Mouse (Mus musculus): ENCODE data around the gene Olfm2. TPM values are rescaled to one million over a fixed set of nuclear protein-coding genes. Genes with fewer than 3 reads are reported as not detected.
A peak's percentile ranks its signal among the peaks of the same experiment; 100 is the strongest.
"Not testable (repeated sequence)": the region's sequence is repeated elsewhere in the genome, so short reads cannot be mapped to it uniquely, and the experiment has no call there.

The Olfm2 gene
- total RNA-seq, 4 experiments from 2014 or later, result 0.16 to 0.22 (median 0.22) TPM; not detected in 1

GRCm38 (mm10) chr9:20697466-20697865 lies 48.7 kb downstream of the Olfm2 start:
- DNase-seq (ENCODE audit: low spot score), result no peak

- no peak for DNase-seq (ENCODE audit: low spot score)
These were observed 49.9 kb downstream of the Olfm2 start for GRCm38 (mm10) chr9:20696107-20696712.

GRCm38 (mm10) chr9:20694721-20695235 lies 51.4 kb downstream of the Olfm2 start:
- no peak for DNase-seq (ENCODE audit: low spot score)

GRCm38 (mm10) chr9:20692863-20693262 lies 53.3 kb downstream of the Olfm2 start:
- DNase-seq (ENCODE audit: low spot score), result no peak

GRCm38 (mm10) chr9:20690449-20690848 lies 55.7 kb downstream of the Olfm2 start:
- DNase-seq (ENCODE audit: low spot score), result not testable (repeated sequence)

- no peak for DNase-seq (ENCODE audit: low spot score)
These were observed 56.2 kb downstream of the Olfm2 start for GRCm38 (mm10) chr9:20689913-20690312.

GRCm38 (mm10) chr9:20689403-20689802 lies 56.7 kb downstream of the Olfm2 start:
- no peak for DNase-seq (ENCODE audit: low spot score)

- DNase-seq (ENCODE audit: low spot score), result no peak
These were observed 60.9 kb downstream of the Olfm2 start for GRCm38 (mm10) chr9:20685081-20685861.

- no peak for DNase-seq (ENCODE audit: low spot score)
These were observed 63.8 kb downstream of the Olfm2 start for GRCm38 (mm10) chr9:20682389-20682722.

- DNase-seq (ENCODE audit: low spot score), result no peak
These were observed 64.4 kb downstream of the Olfm2 start for GRCm38 (mm10) chr9:20681546-20682388.

- DNase-seq (ENCODE audit: low spot score), result no peak
These were observed 65.7 kb downstream of the Olfm2 start for GRCm38 (mm10) chr9:20680378-20680958.

GRCm38 (mm10) chr9:20677892-20678291 lies 68.3 kb downstream of the Olfm2 start:
- no peak for DNase-seq (ENCODE audit: low spot score)

- no peak for DNase-seq (ENCODE audit: low spot score)
These were observed 74.1 kb downstream of the Olfm2 start for GRCm38 (mm10) chr9:20672047-20672446.

- DNase-seq (ENCODE audit: low spot score), result no peak
These were observed 78.1 kb downstream of the Olfm2 start for GRCm38 (mm10) chr9:20668065-20668464.

- DNase-seq (ENCODE audit: low spot score), result no peak
These were observed 79.6 kb downstream of the Olfm2 start for GRCm38 (mm10) chr9:20666510-20667034.

GRCm38 (mm10) chr9:20665925-20666324 lies 80.2 kb downstream of the Olfm2 start:
- DNase-seq (ENCODE audit: low spot score), result no peak

- no peak for DNase-seq (ENCODE audit: low spot score)
These were observed 81.0 kb downstream of the Olfm2 start for GRCm38 (mm10) chr9:20664982-20665637.

GRCm38 (mm10) chr9:20664366-20664765 lies 81.8 kb downstream of the Olfm2 start:
- DNase-seq (ENCODE audit: low spot score), result no peak

GRCm38 (mm10) chr9:20663956-20664355 lies 82.2 kb downstream of the Olfm2 start:
- DNase-seq (ENCODE audit: low spot score), result no peak

- no peak for DNase-seq (ENCODE audit: low spot score)
These were observed 83.3 kb downstream of the Olfm2 start for GRCm38 (mm10) chr9:20662874-20663273.

GRCm38 (mm10) chr9:20662325-20662724 lies 83.8 kb downstream of the Olfm2 start:
- peak; percentile 51 for DNase-seq (ENCODE audit: low spot score)
